Mouse (Mus musculus) stomach, embryonic 16.5 days (tissue): Measurements from ENCODE around the gene Ybx2. TPM values are rescaled to one million over a fixed set of nuclear protein-coding genes. Genes with fewer than 3 reads are reported as not detected.
A peak's percentile ranks its signal among the peaks of the same experiment; 100 is the strongest.

Experiments
- ATAC-seq: fragments of 200-750 bp; cut with Nextera tagmentation; 2 replicates; pipeline ENCODE4 v1.8.0; 2017; ENCODE audit warnings: moderate number of reproducible peaks, moderate TSS enrichment; ENCODE audit not compliant: insufficient read depth, low FRiP score
- H3K27ac ChIP-seq: fragments of 300-500 bp; sonication (generic); 2 replicates; pipeline ENCODE4 v1.5.1; 2014; ENCODE audit warnings: low read length
- H3K27me3 ChIP-seq: fragments of 300-500 bp; sonication (generic); 2 replicates; pipeline ENCODE4 v1.6.1; 2014; ENCODE audit warnings: low read length, control low read depth, mixed read lengths; ENCODE audit not compliant: control insufficient read depth, insufficient read depth
- H3K36me3 ChIP-seq: fragments of 300-500 bp; sonication (generic); 2 replicates; pipeline ENCODE4 v1.6.1; 2014; ENCODE audit warnings: low read length; ENCODE audit not compliant: control insufficient read depth, insufficient read depth
- H3K4me1 ChIP-seq: fragments of 300-500 bp; sonication (generic); 2 replicates; pipeline ENCODE4 v1.6.1; 2014; ENCODE audit warnings: low read length, control low read depth, mixed read lengths; ENCODE audit not compliant: control insufficient read depth, insufficient read depth
- H3K4me2 ChIP-seq: fragments of 300-500 bp; sonication (generic); 2 replicates; pipeline ENCODE4 v1.6.1; 2014; ENCODE audit warnings: low read depth, low read length, mixed read lengths
- H3K4me3 ChIP-seq: fragments of 300-500 bp; sonication (generic); replicated peaks from 2 replicates; pipeline ENCODE4 v1.5.1; 2014; ENCODE audit warnings: mild to moderate bottlenecking, low read length
- H3K9ac ChIP-seq: fragments of 300-500 bp; sonication (generic); 2 replicates; pipeline ENCODE4 v1.6.1; 2014; ENCODE audit warnings: low read length
- H3K9me3 ChIP-seq: fragments of 300-500 bp; sonication (generic); replicated peaks from 2 replicates; pipeline ENCODE4 v1.6.1; 2016; ENCODE audit warnings: low read length, control low read depth; ENCODE audit not compliant: control insufficient read depth
- WGBS: fragments of 180-500 bp; shearing (Covaris S2); extraction: QIAGEN DNeasy Blood & Tissue Kit; methylation state at CpG from one replicate; pipeline ENCODE4 v1.1.7; 2014; 5-methylcytosine and 5-hydroxymethylcytosine counted together
- polyA plus RNA-seq: library from polyadenylated mRNA; unstranded; fragments of >200 nt; fragmentation: Nextera tagmentation; extraction: Ambion mirVana; gene quantifications from 2 replicates; pipeline ENCODE4 v1.2.1, GENCODE M21; 2015

Gene Ybx2
- polyA plus RNA-seq, 1 experiment from 2014 or later: 3.8 TPM

GRCm38 (mm10) chr11:69901993-69902392 is 33.6 kb upstream of the Ybx2 start:
- Histone ChIP-seq H3K4me2 (peak overlapping the region; percentile 97), H3K27me3 (no peaks in the 10 kb centered on the region), H3K4me3 (peak overlapping the region; percentile 88), H3K9ac (peak overlapping the region; percentile 92), H3K9me3 (no peaks in the 10 kb centered on the region), H3K27ac (peak overlapping the region; percentile 99), H3K4me1 (peaks cover 20% of the 10 kb centered on the region), H3K36me3 (peaks cover 15% of the 10 kb centered on the region)
- ATAC-seq: no peak; the same call in 1 of the 2 replicates
- WGBS: under 1% methylated on average over 39 of the region's 39 CpGs

- H3K27me3 ChIP-seq: no peaks in the 10 kb centered on the region
Observed at GRCm38 (mm10) chr11:69902972-69903371, 32.6 kb upstream of the Ybx2 start.

GRCm38 (mm10) chr11:69904311-69904710 is 31.3 kb upstream of the Ybx2 start:
- Histone ChIP-seq H3K4me1 (peaks cover 19% of the 10 kb centered on the region), H3K4me2 (no peak overlapping the region), H3K36me3 (peaks cover 25% of the 10 kb centered on the region), H3K27ac (no peak overlapping the region), H3K4me3 (no peak overlapping the region), H3K27me3 (no peaks in the 10 kb centered on the region), H3K9me3 (no peaks in the 10 kb centered on the region), H3K9ac (no peak overlapping the region)
- 92% methylated on average over 9 of the region's 9 CpGs for WGBS
- no peak for ATAC-seq

More at GRCm38 (mm10) chr11:69902972-69903371, 32.6 kb upstream of the Ybx2 start:
- Histone ChIP-seq H3K4me2 (peak overlapping the region; percentile 97; the same call in 1 of the 2 replicates), H3K4me1 (peaks cover 20% of the 10 kb centered on the region), H3K4me3 (no peak overlapping the region), H3K27ac (no peak overlapping the region), H3K9ac (no peak overlapping the region), H3K36me3 (peaks cover 20% of the 10 kb centered on the region), H3K9me3 (no peaks in the 10 kb centered on the region)
- WGBS: 78% methylated on average over 13 of the region's 13 CpGs
- no peak for ATAC-seq

- H3K4me1 ChIP-seq: peaks cover 8% of the 10 kb centered on the region
- ATAC-seq: no peak
- H3K36me3 ChIP-seq: peaks cover 37% of the 10 kb centered on the region
- H3K9me3 ChIP-seq: no peaks in the 10 kb centered on the region
- WGBS: 90% methylated on average over 11 of the region's 11 CpGs
- H3K27ac ChIP-seq: no peak overlapping the region
- no peaks in the 10 kb centered on the region for H3K27me3 ChIP-seq
- H3K9ac ChIP-seq: no peak overlapping the region
- H3K4me3 ChIP-seq: no peak overlapping the region
- no peak overlapping the region for H3K4me2 ChIP-seq
Observed at GRCm38 (mm10) chr11:69908645-69909044, 27.0 kb upstream of the Ybx2 start.

- peaks cover 37% of the 10 kb centered on the region for H3K36me3 ChIP-seq
- ATAC-seq: no peak
- H3K4me3 ChIP-seq: no peak overlapping the region
- no peak overlapping the region for H3K9ac ChIP-seq
- WGBS: 84% methylated on average over 5 of the region's 5 CpGs
- no peak overlapping the region for H3K27ac ChIP-seq
- no peaks in the 10 kb centered on the region for H3K9me3 ChIP-seq
- H3K4me2 ChIP-seq: no peak overlapping the region
- no peaks in the 10 kb centered on the region for H3K27me3 ChIP-seq
- peaks cover 8% of the 10 kb centered on the region for H3K4me1 ChIP-seq
Observed at GRCm38 (mm10) chr11:69909174-69909573, 26.4 kb upstream of the Ybx2 start.

GRCm38 (mm10) chr11:69910177-69910576 is 25.4 kb upstream of the Ybx2 start:
- H3K36me3 ChIP-seq: peaks cover 33% of the 10 kb centered on the region
- peaks cover 18% of the 10 kb centered on the region for H3K4me1 ChIP-seq
- ATAC-seq: no peak

GRCm38 (mm10) chr11:69910781-69911560 is 24.6 kb upstream of the Ybx2 start:
- Histone ChIP-seq H3K9me3 (no peaks in the 10 kb centered on the region), H3K27me3 (no peaks in the 10 kb centered on the region), H3K27ac (no peak overlapping the region), H3K9ac (no peak overlapping the region), H3K4me1 (peaks cover 25% of the 10 kb centered on the region), H3K4me3 (no peak overlapping the region), H3K36me3 (peaks cover 34% of the 10 kb centered on the region), H3K4me2 (no peak overlapping the region)
- ATAC-seq: no peak
- WGBS: 92% methylated on average over 17 of the region's 17 CpGs

More at GRCm38 (mm10) chr11:69910177-69910576, 25.4 kb upstream of the Ybx2 start:
- H3K9me3 ChIP-seq: no peaks in the 10 kb centered on the region
- H3K4me2 ChIP-seq: no peak overlapping the region
- WGBS: 91% methylated on average over 8 of the region's 8 CpGs
- no peak overlapping the region for H3K27ac ChIP-seq
- H3K4me3 ChIP-seq: no peak overlapping the region
- H3K9ac ChIP-seq: no peak overlapping the region
- H3K27me3 ChIP-seq: no peaks in the 10 kb centered on the region

- no peak overlapping the region for H3K4me3 ChIP-seq
- WGBS: 87% methylated on average over 6 of the region's 6 CpGs
- H3K27me3 ChIP-seq: no peaks in the 10 kb centered on the region
- no peak overlapping the region for H3K4me2 ChIP-seq
- H3K9me3 ChIP-seq: no peaks in the 10 kb centered on the region
- H3K4me1 ChIP-seq: peaks cover 28% of the 10 kb centered on the region
- no peak overlapping the region for H3K9ac ChIP-seq
- H3K27ac ChIP-seq: no peak overlapping the region
- no peak for ATAC-seq
- H3K36me3 ChIP-seq: peaks cover 31% of the 10 kb centered on the region
Observed at GRCm38 (mm10) chr11:69911701-69912100, 23.9 kb upstream of the Ybx2 start.

GRCm38 (mm10) chr11:69912716-69913530 is 22.7 kb upstream of the Ybx2 start:
- peaks cover 36% of the 10 kb centered on the region for H3K36me3 ChIP-seq
- peak overlapping the region; percentile 93 for H3K4me2 ChIP-seq
- peak overlapping the region; percentile 95 for H3K9ac ChIP-seq
- 0 out of 2 replicates have a peak overlapping the region, but pooled peaks have one; percentile 88 for H3K27ac ChIP-seq
- WGBS: 78% methylated on average over 15 of the region's 15 CpGs
- no peak for ATAC-seq
- H3K4me3 ChIP-seq: peak overlapping the region; percentile 95
- H3K4me1 ChIP-seq: peaks cover 28% of the 10 kb centered on the region
- H3K9me3 ChIP-seq: no peaks in the 10 kb centered on the region
- no peaks in the 10 kb centered on the region for H3K27me3 ChIP-seq
